Mouse (Mus musculus) layer of hippocampus, postnatal 14 days (tissue): Measurements from ENCODE around the gene Hpdl. TPM values are rescaled to one million over a fixed set of nuclear protein-coding genes. Genes with fewer than 3 reads are reported as not detected.
A peak's percentile ranks its signal among the peaks of the same experiment; 100 is the strongest.

Experiments
- DNase-seq, 2 experiments: peaks; one replicate each; pipeline ENCODE4 v3.0.0; 2021 to 2022; ENCODE audit warnings: low spot score in 2 of 2, mixed read lengths in 1 of 2
- total RNA-seq, 2 experiments: library from RNA; stranded (reverse); gene quantifications; 2 replicates each; pipeline ENCODE4 v1.2.3; 2021

The Hpdl gene
- total RNA-seq, 2 experiments from 2014 or later, result 3.3 to 3.7 TPM

DNA sequence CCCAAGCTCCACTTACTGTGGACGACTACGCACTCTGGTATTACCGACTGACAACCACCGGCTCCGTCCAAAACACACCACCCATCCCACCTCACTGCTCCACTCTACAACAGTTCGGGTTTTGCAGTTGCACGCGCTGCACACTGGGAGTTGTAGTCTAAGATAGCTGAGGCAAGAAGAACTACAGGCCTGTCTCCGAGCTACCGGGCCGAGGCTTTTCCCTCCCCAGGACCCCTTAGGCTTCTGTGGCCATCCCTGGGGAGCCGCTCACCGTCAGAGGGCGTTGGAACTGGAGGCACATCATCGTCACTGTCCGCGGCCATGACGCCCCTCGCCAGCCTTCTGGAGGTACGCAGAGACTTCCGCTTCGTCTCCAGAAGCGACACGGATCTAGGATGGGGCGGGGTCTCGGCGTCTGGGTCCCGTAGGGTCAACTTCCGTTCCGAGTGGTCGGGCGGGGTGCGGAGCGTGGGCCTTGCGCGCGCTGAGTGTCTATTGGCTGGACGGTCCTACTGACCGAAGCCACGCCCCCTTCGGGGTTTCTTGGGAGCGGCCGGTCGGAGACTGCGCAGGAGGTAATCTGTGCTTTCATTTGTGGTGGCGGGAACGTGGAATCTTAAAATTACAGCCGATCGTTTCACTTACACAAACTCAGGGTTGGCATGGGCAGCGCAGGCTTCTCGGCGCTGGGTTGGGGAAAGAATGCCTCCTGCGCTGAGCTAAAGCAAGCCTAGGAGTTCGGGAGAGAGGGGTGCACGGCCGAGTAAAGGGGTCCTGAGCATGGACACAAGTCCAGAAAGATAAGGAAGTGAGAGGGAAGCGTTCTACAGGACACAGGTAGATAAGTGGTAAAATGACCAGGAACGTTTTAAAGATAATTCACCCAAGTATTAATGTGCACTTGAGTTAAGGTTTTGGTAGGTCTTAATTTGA is 14.0 kb downstream of the Hpdl start, which contains the start of the genes Toe1 and Mutyh:
TSS of gene Toe1 (minus strand) at position 444 of the 933 bp plus-strand sequence.
TSS of gene Mutyh (plus strand) at position 527 of the 933 bp plus-strand sequence.
- DNase-seq, result peak; percentile 83 to 94

GRCm38 (mm10) chr4:116799901-116800300 is 21.6 kb downstream of the Hpdl start:
- no peak for DNase-seq

GRCm38 (mm10) chr4:116796442-116797110 is 24.9 kb downstream of the Hpdl start:
- no peak for DNase-seq

DNA sequence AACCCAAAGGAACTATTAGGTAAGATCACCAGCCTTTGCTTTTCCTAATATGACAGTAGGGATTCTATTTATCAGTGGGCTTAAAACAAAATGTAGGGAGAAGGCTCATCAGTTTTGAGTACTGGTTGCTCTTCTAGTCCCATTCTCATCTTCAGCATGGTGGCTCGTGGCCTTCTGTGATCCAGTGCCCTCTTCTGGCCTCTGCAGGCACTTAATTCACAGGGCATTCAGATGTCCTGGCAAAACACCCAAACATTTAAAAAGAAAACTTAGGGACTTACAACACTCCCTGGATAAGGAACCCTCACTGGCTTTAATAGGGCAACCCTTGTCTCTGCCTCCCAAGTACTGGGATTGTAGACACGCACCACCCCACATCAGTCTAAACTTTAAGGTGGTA is 27.2 kb downstream of the Hpdl start:
- no peak for DNase-seq

DNA sequence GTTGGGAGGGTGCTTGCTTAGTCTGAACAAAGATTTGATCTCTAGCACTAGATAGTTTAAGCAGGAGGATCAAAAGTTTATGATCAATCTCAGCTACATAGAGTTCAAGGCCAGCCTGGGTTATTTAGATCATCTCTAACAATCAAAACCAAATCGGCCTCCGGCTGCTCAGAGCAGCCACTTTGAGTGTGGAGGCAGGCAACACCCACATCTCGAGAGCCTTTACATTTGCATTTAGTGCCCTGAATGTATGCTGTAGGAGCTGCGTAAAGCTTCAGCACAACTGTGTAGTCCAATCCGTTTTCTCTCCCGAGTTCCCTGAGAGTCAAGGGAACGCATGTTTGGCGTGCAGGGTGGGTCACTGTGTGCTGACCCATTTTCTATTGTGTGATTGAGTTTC is 29.1 kb downstream of the Hpdl start:
- no peak for DNase-seq

GRCm38 (mm10) chr4:116788956-116789355 is 32.6 kb downstream of the Hpdl start:
- peak; percentile 69 to 89 for DNase-seq

DNA sequence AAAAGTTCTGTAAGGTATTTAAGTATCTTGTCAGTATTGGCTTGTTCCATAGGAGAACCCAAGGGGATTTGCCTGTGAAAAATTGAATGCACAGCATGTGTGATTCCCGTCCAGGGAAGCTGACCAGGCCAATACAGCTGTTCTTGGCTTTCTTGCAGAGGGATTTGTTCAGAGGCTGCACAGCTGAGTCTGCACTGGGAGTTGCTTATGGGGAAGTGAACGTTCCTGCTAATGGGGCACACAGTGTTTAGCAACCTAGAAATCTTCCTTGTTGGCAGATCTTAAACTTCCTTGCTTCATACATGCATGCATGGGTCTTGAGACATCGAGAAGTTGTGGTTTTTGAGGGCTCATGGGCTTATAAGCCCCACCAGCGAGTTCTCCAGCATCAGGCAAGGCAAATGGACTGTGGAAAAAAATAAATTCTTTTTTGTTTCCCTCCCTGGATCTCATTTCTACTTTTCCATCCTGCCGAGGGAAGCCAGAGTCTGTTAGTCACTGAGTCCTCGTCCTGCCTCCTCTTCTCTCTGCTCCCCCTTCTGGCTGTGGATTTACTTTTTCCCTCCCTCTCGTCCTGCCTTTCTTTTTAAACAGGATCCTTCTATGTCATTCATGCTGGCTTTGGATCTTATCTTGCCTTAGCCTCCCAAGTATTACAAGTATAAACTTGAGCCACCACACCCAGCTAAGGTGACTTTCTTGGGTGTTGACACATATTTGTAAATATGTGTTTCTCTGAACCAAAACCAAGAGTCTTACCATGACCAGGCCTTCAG is 33.3 kb downstream of the Hpdl start:
- DNase-seq, result no peak

DNA sequence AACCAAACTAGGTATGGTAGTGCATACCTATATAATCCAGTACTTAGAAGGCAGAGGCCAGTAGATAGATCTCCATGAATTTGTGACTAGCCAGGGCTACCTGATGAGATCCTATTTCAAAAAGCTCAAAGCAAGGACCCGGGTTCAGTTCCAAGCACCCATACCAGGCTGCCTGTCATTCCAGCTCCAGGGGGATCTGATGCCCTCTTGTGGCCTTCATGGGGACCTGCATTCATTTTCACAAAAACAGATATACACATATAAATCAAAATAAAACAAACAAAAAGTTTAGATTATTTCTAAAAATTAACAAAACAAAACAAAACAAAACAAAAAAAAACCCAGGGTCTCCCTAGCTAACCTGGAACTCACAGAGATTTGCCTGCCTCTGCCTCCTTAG is 34.9 kb downstream of the Hpdl start:
- no peak for DNase-seq

DNA sequence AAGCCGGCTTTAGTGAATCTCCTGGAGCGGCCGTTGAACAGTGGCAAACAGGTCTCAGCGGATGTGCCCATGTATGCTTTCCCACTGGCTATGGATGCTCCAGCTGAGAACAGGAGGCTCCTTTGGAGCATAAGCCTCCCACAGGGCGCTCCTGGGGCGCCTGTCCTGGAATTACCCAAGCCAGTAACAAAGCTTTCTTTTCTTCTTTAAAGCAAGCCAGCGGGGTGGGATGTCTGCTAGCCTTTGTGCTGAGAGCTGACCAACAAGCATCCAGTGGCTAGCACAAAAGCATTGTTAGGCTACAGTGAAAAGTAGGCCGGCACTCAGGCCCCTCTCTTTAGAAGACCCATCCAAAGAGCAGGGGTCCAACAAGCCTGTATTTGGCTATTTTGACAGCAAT is 39.3 kb downstream of the Hpdl start:
- DNase-seq, result no peak

DNA sequence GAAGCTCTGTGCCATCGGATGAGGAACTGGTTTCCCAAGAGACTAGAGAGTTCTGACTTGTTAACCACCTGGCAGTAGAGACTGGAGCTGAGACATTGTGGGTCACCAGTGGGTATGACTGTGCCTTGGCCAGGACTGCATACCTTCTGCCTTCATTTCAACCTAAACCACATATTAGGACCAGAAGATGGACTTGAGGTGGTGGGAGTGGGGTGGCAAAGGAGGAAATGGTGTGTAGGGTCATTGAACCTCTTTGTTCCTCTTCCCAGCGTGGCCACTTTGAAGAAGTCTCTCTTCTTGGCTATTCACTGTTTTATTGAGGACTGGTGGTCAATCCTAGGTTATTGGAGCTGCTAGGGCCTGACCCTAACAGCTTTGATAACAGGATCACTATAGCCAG is 40.1 kb downstream of the Hpdl start:
- DNase-seq, result no peak

DNA sequence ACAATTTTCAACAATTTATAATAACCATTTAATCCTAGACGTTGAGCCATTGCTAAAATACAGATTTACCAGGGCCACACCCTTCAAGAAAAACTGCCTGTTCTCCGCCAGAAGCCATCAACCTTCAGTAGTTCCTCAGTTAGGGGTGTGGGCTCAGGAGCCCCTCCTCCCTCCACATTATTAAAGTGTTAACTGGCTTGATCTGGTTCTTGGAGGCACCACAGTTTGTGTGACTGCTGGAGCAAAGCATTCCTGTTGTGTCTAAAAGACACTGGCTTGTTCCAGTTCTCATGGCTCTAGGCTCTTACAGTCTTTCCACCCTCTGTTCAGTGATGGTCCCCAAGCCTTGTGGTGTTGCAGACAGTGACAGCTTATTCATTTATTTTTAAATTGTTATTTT is 41.0 kb downstream of the Hpdl start:
- DNase-seq, result no peak

GRCm38 (mm10) chr4:116777079-116777478 is 44.4 kb downstream of the Hpdl start:
- no peak for DNase-seq

DNA sequence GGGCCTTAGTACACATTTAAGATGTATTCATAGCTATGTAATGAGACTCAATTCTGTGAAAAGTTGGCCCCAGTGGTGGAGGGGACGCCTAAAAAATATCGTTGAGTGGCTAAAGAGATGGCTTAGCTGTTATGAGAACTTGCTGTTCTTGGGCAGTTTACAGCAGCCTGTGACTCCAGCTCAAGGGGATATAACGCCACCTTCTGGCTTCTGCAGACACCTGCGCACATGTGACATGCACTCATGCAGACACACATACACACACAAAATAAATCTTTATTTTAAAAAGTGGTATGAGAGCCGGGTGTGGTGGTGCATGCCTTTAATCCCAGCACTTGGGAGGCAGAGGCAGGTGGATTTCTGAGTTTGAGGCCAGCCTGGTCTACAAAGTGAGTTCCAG is 45.1 kb downstream of the Hpdl start:
- DNase-seq, result no peak

Other genes starting within 250 kb of the Hpdl start
- 1 to 10 TPM; 3.4 to 5.7 TPM for gene Ccdc17, start 225.1 kb downstream of the Hpdl start, total RNA-seq
- 10 to 100 TPM; 44.4 to 50.5 TPM for gene Nasp, start 193.8 kb downstream of the Hpdl start, total RNA-seq
- gene Akr1a1, start 170.0 kb downstream of the Hpdl start, total RNA-seq, result 100 to 1,000 TPM; 474 to 484 TPM
- gene Prdx1, start 136.2 kb downstream of the Hpdl start, total RNA-seq, result 100 to 1,000 TPM; 185 to 195 TPM
- gene Mmachc, start 113.3 kb downstream of the Hpdl start, total RNA-seq, result 10 to 100 TPM; 16.0 to 19.0 TPM
- gene Ccdc163, start 113.2 kb downstream of the Hpdl start, total RNA-seq, result 1 to 10 TPM; 2.9 to 4.5 TPM
- 1 to 10 TPM; 5.2 to 5.4 TPM for gene Tesk2, start 100.8 kb downstream of the Hpdl start, total RNA-seq
- 10 to 100 TPM; 12.2 to 13.8 TPM for gene Toe1, start 14.1 kb downstream of the Hpdl start, total RNA-seq
- 1 to 10 TPM; 2.6 to 3.4 TPM for gene Mutyh, start 14.0 kb downstream of the Hpdl start, total RNA-seq
- 10 to 100 TPM; 12.2 to 15.8 TPM for gene Zswim5, start 55.7 kb upstream of the Hpdl start, total RNA-seq
- gene Urod, start 172.7 kb upstream of the Hpdl start, total RNA-seq, result 10 to 100 TPM; 49.3 to 60.5 TPM
- gene Hectd3, start 173.6 kb upstream of the Hpdl start, total RNA-seq, result 10 to 100 TPM; 43.4 to 43.5 TPM
- gene Eif2b3, start 197.7 kb upstream of the Hpdl start, total RNA-seq, result 10 to 100 TPM; 22.3 to 23.8 TPM